8 mouse cellular contexts compared by ENCODE assay signal in genomic region chr7:115217255-115217654, GRCm38 (mm10).
DNase-seq lines count a peak whose midpoint lies in the region; ATAC-seq and TF ChIP-seq lines count a peak whose summit lies in the region.

No protein-coding gene starts in this region.

- WGBS in thymus, adult 2 months = 45% methylated on average over 5 of the region's 5 CpGs
- WGBS in kidney, postnatal 0 days = 6% methylated on average over 5 of the region's 5 CpGs
- 6% methylated on average over 5 of the region's 5 CpGs for WGBS in neural tube, embryonic 12.5 days

- H3K27ac ChIP-seq in thymus, adult 2 months (ENCODE audit: control insufficient read depth, insufficient read depth, low read length) = no peak overlapping the region
- peak overlapping the region; percentile 32; the same call in 1 of the 2 replicates for H3K27ac ChIP-seq in kidney, postnatal 0 days
- no peak overlapping the region for H3K27ac ChIP-seq in neural tube, embryonic 12.5 days

- no peaks in the 10 kb centered on the region for H3K9me3 ChIP-seq in kidney, postnatal 0 days (replicated peaks; ENCODE audit: low read length)
- H3K9me3 ChIP-seq in neural tube, embryonic 12.5 days = no peaks in the 10 kb centered on the region

- H3K36me3 ChIP-seq in thymus, adult 2 months (ENCODE audit: control insufficient read depth, insufficient read depth, low read length) = no peaks in the 10 kb centered on the region
- no peaks in the 10 kb centered on the region for H3K36me3 ChIP-seq in kidney, postnatal 0 days (ENCODE audit: insufficient read depth, low read length)
- H3K36me3 ChIP-seq in neural tube, embryonic 12.5 days = no peaks in the 10 kb centered on the region

- no peak for TF ChIP-seq POLR2A in thymus, adult 2 months (IDR thresholded peaks at IDR 0.05; ENCODE audit: control insufficient read depth, extremely low read depth, insufficient read depth, low read length, poor library complexity)

- peak overlapping the region; percentile 36; the same call in 1 of the 2 replicates for H3K9ac ChIP-seq in kidney, postnatal 0 days (ENCODE audit: low read depth, low read length)
- H3K9ac ChIP-seq in neural tube, embryonic 12.5 days = peak overlapping the region; percentile 22; the same call in 1 of the 2 replicates

- H3K4me2 ChIP-seq in kidney, postnatal 0 days (ENCODE audit: low read length) = peak overlapping the region; percentile 63
- peak overlapping the region; percentile 63 for H3K4me2 ChIP-seq in neural tube, embryonic 12.5 days (replicated peaks)

- DNase-seq in adrenal gland, postnatal 14 days = peak; percentile 37
- no peak for DNase-seq in adrenal gland, postnatal 4 days (ENCODE audit: low spot score in 2 of 2)
- peak; percentile 9 for DNase-seq in thymus, adult 2 months
- DNase-seq in thymus, postnatal 0 days (ENCODE audit: low spot score) = no peak
- peak; percentile 37 for DNase-seq in kidney, postnatal 0 days (ENCODE audit: low spot score)
- DNase-seq in left cerebral cortex, adult 18-20 months (ENCODE audit: low spot score in 2 of 2) = no peak

- ATAC-seq in kidney, postnatal 0 days (replicated peaks; ENCODE audit: low FRiP score, low read depth) = peak; percentile 37
- peak; percentile 19; the same call in 1 of the 2 replicates for ATAC-seq in neural tube, embryonic 12.5 days (ENCODE audit: low FRiP score, low read depth)
- ATAC-seq in frontal cortex, adult (ENCODE audit: low TSS enrichment) = no peak

- no peaks in the 10 kb centered on the region for H3K27me3 ChIP-seq in thymus, adult 2 months (ENCODE audit: control insufficient read depth, insufficient read depth, low read length)
- no peaks in the 10 kb centered on the region for H3K27me3 ChIP-seq in kidney, postnatal 0 days (ENCODE audit: insufficient read depth, low read length)
- H3K27me3 ChIP-seq in neural tube, embryonic 12.5 days (replicated peaks) = no peaks in the 10 kb centered on the region

- TF ChIP-seq CTCF in thymus, adult 2 months (IDR thresholded peaks at IDR 0.05; ENCODE audit: borderline replicate concordance, control insufficient read depth, extremely low read depth, insufficient read depth, low read length, poor library complexity) = no peak
- TF ChIP-seq CTCF in kidney, postnatal 0 days (IDR thresholded peaks at IDR 0.05; ENCODE audit: low read depth) = no peak

- H3K4me3 ChIP-seq in thymus, adult 2 months (ENCODE audit: control insufficient read depth, insufficient read depth, low read length) = no peak overlapping the region
- peak overlapping the region; percentile 27 for H3K4me3 ChIP-seq in kidney, postnatal 0 days (replicated peaks; ENCODE audit: low read depth, low read length)
- peak overlapping the region; percentile 18; the same call in 1 of the 2 replicates for H3K4me3 ChIP-seq in neural tube, embryonic 12.5 days

- peaks cover 22% of the 10 kb centered on the region for H3K4me1 ChIP-seq in thymus, adult 2 months (replicated peaks; ENCODE audit: control insufficient read depth, insufficient read depth, low read length)
- no peaks in the 10 kb centered on the region for H3K4me1 ChIP-seq in kidney, postnatal 0 days (replicated peaks; ENCODE audit: insufficient read depth, low read length)
- H3K4me1 ChIP-seq in neural tube, embryonic 12.5 days = peaks cover 16% of the 10 kb centered on the region

Comparison
In these comparisons a context has a peak if more than half of its experiments do, and no peak if none do; other contexts are left out.
1. DNase-seq: peak in adrenal gland, postnatal 14 days (single experiment), thymus, adult 2 months (single experiment) and kidney, postnatal 0 days (single experiment); none in adrenal gland, postnatal 4 days (0 of 2), thymus, postnatal 0 days (single experiment) and left cerebral cortex, adult 18-20 months (0 of 2).